Mouse (Mus musculus) lung, postnatal 4 days (tissue): ENCODE data around the gene Tnfaip2.
A peak's percentile ranks its signal among the peaks of the same experiment; 100 is the strongest.

Experiments
- DNase-seq, 2 experiments: peaks; one replicate each; pipeline ENCODE4 v3.0.0; 2021

The Tnfaip2 gene

DNA sequence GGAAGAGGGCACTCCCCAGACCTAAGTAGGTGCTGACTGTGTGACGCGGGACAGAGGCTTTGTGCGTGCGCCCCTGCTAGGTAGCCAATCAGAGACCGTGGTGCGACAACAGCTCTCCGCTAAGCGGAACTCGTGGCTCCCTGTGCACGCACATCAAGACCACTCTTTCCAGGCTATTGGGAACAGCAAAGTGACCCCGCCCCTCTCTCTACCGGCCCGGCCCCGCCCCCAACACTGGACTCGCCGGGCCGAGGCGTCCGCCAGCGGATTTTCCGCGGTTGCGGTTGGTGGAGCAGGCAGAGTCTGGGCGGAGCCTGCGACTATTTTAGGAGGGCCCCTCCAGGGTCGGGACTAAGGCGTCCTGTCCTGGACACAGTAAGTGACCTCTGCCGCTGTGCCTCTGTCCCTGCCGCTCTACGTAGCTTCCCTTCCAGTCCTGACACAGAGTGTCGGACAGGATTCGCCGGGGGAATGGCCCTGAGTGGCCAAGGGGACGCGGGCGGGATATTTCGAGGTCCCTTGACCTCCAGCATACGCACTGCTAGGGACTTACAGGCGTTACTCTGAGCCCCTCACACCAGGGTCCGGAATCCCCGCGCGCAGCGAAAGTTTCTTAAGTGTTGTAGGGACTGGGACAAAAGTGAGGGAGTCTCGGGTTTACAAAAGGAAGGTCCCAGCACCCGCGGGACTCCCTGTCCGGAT lies at the start of gene Tnfaip2:
Tnfaip2 (plus strand) TSS at position 161 of the 702 bp plus-strand sequence.
- peak; percentile 88 to 90 for DNase-seq

DNA sequence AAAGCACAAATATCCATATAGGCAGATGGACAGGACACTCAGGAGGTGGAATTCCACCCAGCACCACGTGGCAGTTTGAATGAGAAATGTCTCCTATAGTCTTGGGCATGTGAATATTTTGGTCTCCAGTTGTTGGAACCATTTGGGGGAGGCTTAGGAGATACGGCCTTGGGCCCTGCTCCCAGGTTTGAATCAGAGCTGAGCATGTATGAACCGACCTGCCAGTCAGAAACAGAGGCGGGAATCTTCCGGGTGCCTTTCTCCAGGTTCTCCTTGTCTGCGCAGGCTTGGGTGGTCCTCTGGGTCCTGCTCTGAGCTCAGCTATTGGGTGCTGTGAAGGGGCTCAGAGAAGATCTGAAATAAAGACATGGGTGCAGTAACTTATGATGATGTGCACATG lies 48.3 kb upstream of the Tnfaip2 start:
- DNase-seq, result no peak

DNA sequence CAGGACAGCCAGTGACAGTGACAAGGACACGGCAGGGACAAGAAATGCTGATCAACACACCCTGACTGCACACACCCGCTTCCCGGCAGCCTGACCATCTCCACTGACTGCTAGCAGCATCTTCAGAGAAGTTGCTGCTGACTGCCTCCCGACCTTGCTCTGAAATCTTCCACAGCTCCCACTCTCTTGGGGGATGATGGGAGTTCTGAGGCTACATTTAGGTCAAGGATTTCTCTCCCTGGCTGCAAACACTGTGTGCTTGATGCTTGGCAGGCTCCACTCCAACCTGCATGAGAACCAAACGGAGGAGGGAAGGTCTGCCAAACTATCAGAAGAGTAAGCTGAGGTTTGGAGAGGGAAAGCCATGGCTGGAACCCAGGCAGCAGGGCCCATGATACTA lies 45.3 kb upstream of the Tnfaip2 start:
- no peak for DNase-seq

DNA sequence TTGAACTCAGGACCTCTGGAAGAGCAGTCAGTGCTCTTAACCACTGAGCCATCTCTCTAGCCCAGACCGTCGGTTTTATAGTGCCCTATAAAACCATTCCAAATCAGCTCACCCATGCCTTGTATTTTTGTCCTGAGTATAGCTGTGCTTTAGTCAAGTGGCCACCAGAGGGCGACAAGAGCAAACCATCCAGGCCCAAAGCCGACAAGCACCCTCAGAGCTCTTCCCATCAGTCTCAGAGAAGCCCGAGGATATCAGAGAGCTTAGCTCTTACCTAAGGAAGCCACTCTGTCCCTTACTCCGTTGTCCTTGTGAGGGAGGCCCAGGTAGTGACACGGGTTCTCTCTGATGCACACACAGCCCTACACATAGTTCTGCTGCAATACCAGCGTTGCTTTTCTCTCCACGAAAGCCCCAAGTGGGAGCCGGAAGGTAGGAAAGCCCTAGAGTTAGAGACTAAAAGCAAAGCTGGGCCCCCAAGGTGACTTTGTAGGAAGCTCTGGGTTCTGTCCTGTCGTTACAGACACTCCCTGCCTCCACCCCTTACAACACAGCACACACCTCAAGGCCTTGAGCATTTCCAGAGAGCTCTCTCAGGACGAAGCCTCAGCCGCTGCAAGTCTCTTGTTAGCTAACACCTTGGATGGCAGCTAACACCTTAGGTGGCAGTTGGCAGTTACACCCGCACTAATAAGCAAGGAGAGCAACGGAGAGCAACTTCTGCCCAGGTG lies 40.6 kb upstream of the Tnfaip2 start:
- DNase-seq, result peak; percentile 64 to 85

DNA sequence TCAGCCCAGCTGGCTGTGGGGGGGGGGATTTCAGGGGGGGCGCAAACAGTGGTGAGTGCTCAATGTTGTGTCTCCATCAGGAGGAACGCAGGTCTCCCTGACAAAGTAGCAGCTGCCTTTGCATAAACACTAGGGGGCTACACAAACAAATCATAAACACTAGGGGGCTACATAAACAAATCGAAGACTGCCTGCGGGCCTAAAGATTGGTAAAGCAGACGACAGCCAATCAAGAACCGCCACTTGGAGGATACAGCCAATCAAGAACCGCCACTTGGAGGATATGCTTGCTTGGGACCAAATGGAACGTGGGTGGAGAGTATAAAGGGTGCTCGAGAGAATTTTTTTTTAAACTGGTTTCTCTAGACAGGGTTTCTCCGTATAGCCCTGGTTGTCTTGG lies 37.4 kb upstream of the Tnfaip2 start:
- no peak for DNase-seq

DNA sequence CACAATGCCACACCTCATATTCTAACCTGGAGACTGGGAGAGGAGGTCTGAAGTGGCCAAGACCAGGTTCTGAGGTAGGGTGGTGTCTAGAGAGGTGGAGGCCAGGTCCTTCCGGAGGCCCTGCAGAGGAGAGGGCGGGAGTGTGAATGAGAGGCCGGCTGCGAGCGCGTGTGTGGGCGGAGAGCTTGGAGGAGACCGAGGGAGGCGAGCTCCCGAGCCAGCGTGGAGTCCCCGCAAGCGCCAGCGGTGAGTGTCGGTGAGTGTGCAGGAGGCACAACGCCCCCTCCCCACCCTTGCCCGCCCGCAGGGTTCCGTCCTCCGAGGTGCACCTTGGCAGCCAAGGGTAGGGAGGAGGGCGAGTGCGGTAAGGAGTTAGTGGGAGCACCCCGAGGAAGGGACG lies 35.6 kb upstream of the Tnfaip2 start, which contains the start of gene Lbhd2:
Lbhd2 (plus strand) TSS at position 188 of the 400 bp plus-strand sequence.
- no peak for DNase-seq

DNA sequence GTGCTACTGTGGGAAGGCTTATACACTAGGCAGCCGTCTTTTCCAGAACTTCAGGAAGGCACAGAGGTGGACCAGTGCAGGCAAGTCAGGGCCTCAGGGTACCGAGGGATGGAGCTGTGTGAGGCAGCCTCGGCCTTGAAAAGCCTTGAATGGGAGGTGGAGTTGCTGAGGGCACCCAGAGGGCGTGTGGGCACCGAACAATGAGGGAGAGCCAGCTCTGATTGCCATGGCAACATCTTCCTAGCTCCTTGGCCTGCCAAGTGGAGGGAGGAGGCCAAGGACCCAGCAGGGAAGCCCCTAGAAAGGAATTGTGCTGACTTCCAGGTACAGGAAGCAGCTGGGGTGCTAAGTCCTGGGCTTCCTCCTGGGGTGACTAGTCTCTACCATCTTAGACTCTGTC lies 32.7 kb upstream of the Tnfaip2 start:
- DNase-seq, result no peak

DNA sequence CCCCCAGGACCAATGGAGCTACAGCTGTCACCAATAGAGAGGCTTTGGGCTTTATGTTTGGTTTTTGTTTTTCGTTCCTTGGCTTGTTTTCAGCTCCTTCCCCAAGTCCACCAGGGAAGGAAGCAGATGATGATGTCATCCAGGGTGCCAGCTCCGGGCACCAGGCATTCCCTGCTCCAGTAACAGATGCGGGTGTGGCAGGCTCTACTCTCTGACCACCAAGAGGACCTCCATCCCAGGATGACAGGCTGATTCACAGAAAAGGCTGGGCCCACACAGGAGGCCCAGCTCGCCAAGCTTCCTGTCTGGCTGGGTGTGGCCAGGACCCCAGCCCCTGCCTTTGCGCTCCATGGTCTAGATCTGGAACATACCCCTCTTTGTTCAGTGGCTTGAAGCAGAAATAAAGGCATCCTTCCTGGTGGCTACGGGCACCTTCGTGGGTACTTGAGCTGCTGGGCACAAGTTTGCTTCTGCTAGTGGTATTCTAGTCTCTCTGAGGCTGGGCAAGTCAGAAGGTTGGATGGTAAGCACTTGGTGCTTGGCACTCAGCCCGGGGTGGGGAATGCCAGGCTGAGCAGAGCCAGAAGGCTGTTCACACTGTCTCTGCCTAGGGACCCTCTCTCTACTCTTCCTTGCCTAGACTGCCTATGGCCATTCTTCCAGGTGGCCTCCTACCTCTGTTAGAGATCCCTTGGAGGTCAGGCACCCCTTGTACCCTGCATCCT lies 30.5 kb upstream of the Tnfaip2 start:
- no peak for DNase-seq

DNA sequence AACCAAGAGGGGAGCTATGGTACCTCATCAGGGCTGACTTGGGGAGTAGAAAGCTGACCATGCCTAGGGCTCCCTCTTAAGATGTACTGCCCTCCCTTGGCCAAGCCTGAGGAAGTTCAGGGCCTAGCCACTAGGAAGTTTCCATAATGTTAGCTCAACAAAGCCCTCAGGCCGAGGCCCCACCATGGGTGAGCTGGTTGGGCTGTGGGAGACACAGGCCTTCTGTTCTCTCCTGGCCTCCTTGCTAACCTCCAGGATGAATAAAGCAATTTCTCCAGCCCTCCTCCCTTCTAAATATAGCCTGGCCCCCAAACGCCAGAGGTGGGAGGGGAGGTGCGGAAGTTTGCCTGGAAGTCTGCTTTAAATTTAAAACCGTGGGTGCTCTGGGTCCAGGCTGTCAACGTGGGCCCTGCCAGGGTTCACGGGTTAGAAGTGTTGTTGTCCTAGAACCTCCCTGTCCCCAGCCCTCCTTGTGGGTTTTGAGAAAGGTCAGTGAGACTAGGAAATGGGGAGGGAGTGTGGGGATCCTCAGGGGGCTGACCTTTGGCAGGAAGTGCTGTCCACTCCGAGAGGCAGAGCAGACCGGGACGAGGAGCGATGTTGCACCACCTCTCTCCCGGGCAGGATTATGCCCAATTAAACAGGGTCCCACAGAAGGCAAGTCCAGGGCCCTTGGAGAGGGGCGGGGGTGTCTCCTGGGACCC lies 29.5 kb upstream of the Tnfaip2 start:
- peak in 1 of 2 experiments; percentile 79 for DNase-seq

DNA sequence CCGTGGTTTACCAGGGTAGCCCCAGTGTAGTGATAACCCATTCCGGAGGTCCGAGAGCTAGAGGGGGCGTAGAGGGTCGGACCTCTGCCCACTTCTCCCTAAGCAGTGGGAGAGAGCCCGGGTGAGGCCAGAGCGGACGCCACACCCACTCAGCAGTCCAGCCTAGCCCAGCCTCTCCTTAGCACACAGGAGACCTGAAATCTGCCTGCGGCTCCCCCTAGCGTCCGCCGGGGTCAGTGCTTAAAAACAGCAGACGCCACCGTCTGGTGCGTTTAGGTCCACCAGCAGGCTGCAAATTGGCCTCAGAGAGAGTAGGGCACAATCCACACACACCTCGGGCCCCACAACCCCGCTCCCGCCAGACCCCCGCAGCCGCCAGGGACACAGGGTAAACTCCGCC lies 29.0 kb upstream of the Tnfaip2 start:
- DNase-seq, result peak; percentile 93 to 94

DNA sequence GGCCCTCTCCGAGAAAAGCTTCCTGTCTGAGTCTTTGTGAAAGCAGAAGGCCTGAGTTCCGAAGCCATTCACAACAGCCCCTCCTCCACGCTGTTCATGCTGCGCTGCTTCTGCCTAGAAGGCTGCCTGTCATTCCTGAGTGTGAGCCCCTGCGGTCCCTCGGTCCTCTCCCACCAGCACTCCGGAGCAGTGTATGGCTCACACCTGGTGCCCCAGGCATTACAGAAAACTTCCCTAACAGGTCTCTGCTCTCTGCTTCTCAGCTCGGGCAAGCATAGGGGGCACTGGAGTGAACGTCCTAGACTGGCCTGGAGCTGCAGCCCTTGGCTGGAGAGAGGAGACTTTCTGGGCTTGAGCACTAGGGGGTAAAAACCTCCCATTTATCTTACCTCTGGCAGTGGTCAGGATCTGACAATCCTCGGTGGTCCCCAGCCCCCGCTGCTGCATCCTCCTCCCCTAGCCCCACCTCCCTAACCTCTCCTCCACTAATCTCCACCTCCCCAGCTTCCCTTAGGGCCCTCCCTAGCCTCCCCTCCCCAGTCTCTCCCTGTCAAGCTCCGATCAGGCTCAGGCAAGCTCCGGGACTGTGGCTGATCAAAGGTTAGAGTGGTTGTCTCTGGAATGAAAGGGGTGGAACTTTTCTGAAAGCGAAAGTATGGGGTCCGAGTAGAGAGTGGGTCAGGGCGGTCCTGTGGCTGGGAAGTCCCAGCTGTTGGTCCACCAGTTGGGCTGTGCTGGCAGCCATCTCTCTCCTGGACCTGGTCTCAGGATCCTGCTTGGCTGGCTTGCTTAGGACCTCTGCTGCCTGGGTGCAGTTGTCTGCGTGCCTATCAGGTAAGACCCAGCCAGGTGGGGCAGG lies 25.1 kb upstream of the Tnfaip2 start, which contains the start of gene Exoc3l4:
Exoc3l4 (plus strand) TSS at position 97 of the 859 bp plus-strand sequence.
- DNase-seq, result peak; percentile 53 to 77

DNA sequence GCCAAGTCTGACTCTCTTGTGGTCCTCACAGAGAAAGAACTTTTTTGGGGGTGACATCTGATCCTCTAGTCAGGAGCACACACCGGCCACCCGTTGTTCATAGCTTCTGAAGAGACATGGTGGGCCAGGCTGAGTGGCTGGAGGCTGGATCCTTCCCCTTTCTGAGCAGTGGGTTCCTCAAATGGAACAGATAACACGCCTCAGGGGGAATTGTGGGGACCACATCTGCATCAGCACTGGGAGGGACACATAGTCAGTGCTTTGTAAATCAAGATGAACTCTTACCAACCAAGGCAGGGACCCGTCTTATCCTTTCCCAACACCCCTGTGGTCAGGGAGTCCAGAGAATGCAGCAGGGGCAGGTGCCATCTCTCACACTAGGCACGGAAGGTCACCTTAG lies 22.4 kb upstream of the Tnfaip2 start:
- no peak for DNase-seq

DNA sequence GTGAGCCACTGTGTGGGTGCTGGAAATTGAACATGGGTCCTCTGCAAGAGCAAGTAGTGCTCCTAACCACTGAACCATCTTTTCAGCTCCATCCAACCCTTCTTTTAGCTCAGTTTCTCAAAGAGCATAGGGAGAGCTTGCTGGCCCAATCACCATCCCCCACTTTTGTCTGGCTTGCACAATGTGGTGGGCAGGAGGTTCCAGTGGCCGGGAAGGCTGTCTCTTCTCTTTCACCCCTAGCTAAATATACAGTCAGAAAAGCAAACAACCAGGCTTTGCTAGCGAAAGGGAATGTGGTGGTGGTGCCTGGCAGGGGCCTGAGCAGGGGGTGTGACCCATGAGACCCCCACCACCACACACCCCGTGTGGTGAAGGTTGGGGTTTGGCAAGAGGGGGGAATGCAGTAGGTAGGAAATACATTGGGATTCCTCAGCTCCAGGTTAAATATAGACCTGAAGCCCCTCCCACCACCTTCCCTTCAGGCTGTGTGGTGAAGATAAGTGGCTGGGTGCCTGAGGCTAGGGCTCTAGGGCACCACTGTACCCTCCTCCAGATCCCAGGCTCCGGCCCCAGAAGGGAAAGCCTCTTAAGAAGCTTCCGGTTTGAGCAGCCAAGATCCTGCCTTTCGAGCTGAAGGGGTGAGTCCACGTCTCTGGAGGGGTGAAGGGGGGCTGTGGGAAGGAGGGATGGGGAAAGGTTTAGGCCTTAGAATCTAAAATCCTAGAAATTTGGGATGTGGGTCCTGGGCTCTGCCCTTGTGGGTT lies 21.1 kb upstream of the Tnfaip2 start:
- DNase-seq, result peak in 1 of 2 experiments; percentile 52

DNA sequence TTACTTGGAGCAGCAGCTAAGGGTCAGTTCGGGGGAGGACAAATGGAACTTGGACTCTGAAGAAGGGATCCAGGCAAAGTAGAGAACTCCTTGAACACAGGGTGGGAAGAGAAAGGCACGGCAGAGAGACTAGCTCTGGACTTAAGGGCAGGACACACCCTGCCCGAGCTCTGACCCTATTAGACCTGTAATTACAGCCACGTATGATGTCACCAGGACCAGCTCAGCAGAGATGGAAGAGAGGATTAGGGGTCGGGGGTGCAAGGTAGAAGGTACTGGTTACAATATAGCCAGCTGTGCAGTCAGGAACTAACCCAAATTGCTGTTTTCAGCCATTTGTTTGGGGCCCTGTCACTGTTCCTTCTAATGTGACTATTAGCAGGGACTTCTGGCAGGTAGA lies 19.4 kb upstream of the Tnfaip2 start:
- DNase-seq, result no peak

DNA sequence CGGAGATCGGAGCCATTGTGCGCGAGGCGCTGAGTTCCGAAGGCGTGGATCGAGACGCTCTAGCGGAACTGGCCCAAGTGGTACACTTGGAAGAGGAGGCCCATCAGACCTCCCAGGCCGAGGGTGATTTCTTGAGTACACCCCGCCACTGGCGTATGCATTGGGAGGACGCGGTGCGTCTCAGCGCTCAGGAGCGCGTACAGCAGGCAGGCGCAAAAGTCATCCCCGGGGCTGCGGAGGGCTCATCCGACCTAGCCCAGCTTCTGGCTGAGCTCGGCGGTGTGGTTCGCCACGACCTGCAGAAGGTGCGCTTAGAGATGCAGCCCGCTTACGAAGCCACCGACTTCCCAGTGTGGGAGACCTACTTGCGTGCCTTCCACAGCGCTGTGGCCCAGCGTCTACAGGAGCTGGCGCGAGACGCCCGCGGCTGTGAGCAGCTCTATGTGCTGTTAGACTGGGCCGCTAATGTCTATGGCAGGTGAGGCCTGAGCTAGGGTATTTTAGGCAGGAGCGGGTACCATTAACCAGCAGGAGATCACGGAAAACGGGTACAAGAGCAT lies 18.6 kb upstream of the Tnfaip2 start:
- peak in 1 of 2 experiments; percentile 23 for DNase-seq

DNA sequence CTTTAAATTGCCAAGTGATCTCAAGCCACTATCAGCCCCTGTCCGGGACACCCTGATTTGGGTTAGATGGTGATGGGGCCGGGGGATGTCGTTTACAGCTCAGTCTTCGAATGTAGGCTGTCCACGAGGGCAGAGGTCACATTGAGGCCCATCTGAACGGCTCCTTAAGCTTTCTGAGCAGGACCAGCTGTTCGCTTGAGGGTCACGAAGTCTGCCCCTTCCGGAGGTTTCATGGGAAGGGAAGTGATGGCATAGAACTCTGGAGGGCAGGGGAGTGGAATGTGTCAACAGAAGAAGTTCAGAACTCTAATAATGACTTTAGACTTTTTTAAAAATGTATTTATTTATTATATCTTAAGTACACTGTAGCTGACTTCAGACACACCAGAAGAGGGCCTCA lies 17.7 kb upstream of the Tnfaip2 start:
- DNase-seq, result peak in 1 of 2 experiments; percentile 76

DNA sequence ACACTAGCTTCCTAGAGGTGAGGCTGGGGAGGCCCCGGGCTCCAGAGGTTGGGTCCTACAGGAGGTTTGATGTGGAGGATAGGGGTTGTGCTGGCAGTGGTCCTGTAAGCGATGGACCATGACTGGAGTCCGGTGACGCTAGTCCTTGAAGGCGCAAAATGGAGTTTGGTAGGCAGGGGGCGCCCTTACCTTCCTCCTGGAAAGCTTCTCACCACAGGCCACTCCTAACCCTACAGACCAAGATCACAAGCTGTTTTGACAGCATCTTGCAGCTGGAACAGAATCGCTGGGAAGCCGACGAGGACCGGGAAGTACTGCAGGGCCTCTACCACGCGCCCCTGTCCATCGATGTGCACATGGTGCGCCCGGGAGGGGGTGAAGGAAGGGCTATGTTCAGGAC lies 17.0 kb upstream of the Tnfaip2 start:
- DNase-seq, result peak; percentile 89 to 90

DNA sequence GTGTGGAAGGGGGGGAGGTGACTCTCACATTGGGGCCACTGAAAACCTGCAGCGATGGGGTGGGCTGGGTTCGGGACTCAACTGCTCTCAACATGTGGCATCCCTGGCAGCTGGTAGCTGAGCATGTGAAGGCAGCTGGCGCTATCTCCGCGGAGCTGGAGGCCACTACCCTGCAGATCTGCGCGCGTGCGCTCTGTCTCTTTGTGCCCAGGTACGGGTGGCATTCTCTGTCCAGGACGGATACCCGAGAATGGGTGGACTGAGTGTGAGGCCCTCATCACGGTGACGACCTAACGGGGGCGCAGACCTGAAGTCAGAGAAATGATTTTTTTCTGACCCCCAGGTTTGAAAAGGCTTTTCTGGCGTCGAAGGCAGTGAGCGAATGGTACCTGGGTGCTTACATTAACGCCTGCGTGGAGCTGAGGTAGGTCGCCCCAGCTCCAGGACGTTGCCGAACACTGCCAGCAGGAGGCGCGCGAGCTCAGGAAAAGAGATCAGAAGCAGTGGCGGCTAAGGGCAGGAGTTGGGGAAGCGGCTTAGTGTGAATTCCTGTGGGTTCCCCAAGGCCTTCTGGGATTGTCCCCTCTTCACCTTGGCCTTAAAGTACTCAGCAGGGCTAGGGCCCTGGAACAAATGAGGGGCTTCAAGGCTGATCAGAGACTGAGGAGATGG lies 16.3 kb upstream of the Tnfaip2 start:
- peak; percentile 86 to 94 for DNase-seq

DNA sequence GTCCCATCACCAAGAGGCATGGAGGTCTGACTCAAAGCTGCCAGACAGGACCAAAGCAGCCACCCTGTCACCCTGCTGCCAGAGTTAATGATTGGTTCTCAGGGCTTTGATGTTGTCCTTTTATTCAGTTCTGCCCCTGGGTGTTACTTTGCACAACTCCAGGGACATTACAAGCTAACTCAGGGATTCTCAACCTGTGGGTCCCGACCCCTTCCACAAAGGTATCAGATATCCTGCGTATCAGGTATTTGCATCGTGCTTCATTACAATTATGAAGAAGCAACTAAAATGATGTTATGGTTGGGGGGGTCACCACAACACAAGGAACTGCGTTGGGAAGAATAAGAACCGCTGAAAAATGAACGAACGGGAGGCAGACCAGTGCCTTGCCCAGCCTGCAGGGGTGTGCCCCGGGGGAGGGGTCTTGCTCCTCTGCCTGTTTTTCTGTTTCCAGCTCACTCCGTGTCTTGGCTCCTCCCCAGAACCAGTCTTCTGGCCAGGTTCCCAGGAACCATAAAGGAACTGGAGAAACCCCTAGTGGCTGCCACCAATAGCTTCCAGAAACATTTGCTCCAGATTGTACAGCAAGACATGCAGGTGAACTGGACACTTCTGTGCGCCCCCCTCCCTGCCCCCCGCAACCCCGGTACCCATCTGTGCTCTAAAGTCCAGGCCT lies 14.7 kb upstream of the Tnfaip2 start:
- peak; percentile 53 to 65 for DNase-seq

DNA sequence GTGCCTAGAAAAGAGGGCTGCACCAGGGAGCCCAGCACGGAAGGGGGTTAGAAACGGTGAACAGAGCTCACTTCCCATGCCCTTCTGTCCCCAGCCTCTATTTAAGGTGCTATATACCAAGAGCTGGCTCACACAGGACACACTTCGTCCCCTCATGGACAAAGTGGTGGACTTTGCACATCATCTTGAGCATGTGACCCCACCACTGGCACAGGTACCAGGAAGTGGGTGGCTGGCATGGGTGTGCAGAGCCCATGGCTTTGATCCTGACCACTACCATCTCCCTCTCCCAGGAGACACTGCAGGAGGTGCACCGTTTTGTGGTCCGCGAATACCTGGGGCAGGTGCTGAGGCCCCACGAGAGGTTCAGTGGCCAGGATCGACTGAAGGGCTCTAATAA lies 13.9 kb upstream of the Tnfaip2 start:
- DNase-seq, result no peak
